Mouse (Mus musculus) liver, embryonic 13.5 days (tissue): ENCODE measurements around the gene B4galt2. TPM values are rescaled to one million over a fixed set of nuclear protein-coding genes. Genes with fewer than 3 reads are reported as not detected.

Experiments used
- ATAC-seq: fragments of 200-750 bp; cut with Nextera tagmentation; 2 replicates; pipeline ENCODE4 v1.8.0; 2017; ENCODE audit warnings: low read depth, mild to moderate bottlenecking, moderate number of reproducible peaks, moderate library complexity
- DNase-seq: peaks from one replicate; pipeline ENCODE4 v3.0.0; 2022
- H3K27ac ChIP-seq: fragments of 300-500 bp; sonication (generic); 2 replicates; pipeline ENCODE4 v1.5.1; 2015; ENCODE audit warnings: moderate library complexity, mild to moderate bottlenecking, inconsistent platforms
- H3K27me3 ChIP-seq: fragments of 300-500 bp; sonication (generic); 2 replicates; pipeline ENCODE4 v1.6.1; 2015; ENCODE audit warnings: mild to moderate bottlenecking, inconsistent platforms
- H3K36me3 ChIP-seq: fragments of 300-500 bp; sonication (generic); 2 replicates; pipeline ENCODE4 v1.6.1; 2015; ENCODE audit warnings: mild to moderate bottlenecking, inconsistent platforms
- H3K4me1 ChIP-seq: fragments of 300-500 bp; sonication (generic); replicated peaks from 2 replicates; pipeline ENCODE4 v1.6.1; 2015; ENCODE audit warnings: inconsistent platforms
- H3K4me2 ChIP-seq: fragments of 300-500 bp; sonication (generic); 2 replicates; pipeline ENCODE4 v1.6.1; 2015; ENCODE audit warnings: inconsistent platforms, mild to moderate bottlenecking, moderate library complexity
- H3K4me3 ChIP-seq: fragments of 300-500 bp; sonication (generic); replicated peaks from 2 replicates; pipeline ENCODE4 v1.5.1; 2015; ENCODE audit warnings: mild to moderate bottlenecking, inconsistent platforms
- H3K9ac ChIP-seq: fragments of 300-500 bp; sonication (generic); 2 replicates; pipeline ENCODE4 v1.6.1; 2015; ENCODE audit warnings: mild to moderate bottlenecking, inconsistent platforms
- H3K9me3 ChIP-seq: fragments of 300-500 bp; sonication (generic); replicated peaks from 2 replicates; pipeline ENCODE4 v1.6.1; 2016; ENCODE audit warnings: inconsistent platforms
- WGBS: fragments of 180-500 bp; shearing (Covaris S2); methylation state at CpG from one replicate; pipeline ENCODE4 v1.1.7; 2015; ENCODE audit not compliant: insufficient replicate concordance; 5-methylcytosine and 5-hydroxymethylcytosine counted together
- polyA plus RNA-seq: library from polyadenylated mRNA; unstranded; fragments of >200 nt; fragmentation: Nextera tagmentation; extraction: Ambion mirVana; gene quantifications from 2 replicates; pipeline ENCODE4 v1.2.1, GENCODE M21; 2015

The B4galt2 gene
- polyA plus RNA-seq, 1 experiment from 2014 or later = 1.9 TPM

DNA sequence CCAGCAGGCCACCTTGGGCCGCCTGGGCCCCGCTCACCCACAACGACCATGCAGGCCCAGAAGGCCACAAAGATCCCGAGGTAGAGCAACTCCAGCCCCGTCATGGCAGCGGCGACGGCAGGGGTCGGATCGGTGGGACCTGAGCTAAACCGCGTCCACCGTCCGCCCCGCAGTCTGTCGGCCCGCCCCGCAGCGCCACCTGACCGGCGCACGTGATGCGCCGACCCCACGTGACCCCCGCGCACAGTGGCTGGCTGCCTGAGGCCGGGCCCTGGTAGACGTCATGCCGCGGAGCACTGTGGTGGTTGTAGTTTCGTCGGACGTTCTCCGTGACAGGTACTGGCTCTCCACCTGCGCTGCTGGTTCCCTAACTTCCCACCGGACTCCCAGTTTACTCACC, 3.8 kb upstream of the B4galt2 start, which contains the start of gene Atp6v0b:
Gene Atp6v0b (minus strand): TSS at position 201 of the 400 bp plus-strand sequence.
- Histone ChIP-seq H3K36me3 (peaks cover 44% of the 10 kb centered on the region), H3K4me2 (peak within 1 kb of the TSS; percentile 88), H3K9ac (peak within 1 kb of the TSS; percentile 97), H3K27me3 (peaks cover 24% of the 10 kb centered on the region), H3K4me3 (peak within 1 kb of the TSS; percentile 91), H3K4me1 (peaks cover 63% of the 10 kb centered on the region), H3K9me3 (no peaks in the 10 kb centered on the region), H3K27ac (peak within 1 kb of the TSS; percentile 89)
- peak; percentile 87 for ATAC-seq
- under 1% methylated on average over 37 of the region's 37 CpGs for WGBS
- DNase-seq = peak; percentile 91

DNA sequence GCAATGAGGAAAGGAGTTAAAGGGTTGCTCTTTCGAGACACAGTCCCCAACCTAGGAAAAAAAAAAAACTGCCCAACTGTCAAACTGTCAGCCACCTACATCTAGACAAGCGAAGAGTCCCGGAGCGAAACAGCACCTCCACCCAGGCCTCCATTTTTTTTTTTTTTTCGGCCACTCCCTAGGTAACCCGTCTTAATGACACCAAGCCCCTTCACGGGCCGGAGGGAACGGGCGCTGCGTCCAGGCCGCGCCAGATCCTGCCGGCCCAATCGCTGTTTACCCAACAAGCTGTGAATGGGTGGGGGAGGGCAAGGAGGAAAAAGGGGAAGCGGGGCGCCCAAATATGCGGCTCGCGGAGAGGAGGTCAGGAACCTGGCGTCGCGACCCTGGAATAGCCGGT, 3.4 kb upstream of the B4galt2 start:
- peaks cover 28% of the 10 kb centered on the region for H3K27me3 ChIP-seq
- ATAC-seq (peak; percentile 39), DNase-seq (peak; percentile 41)
- peak overlapping the region; percentile 89 for H3K27ac ChIP-seq
- peaks cover 62% of the 10 kb centered on the region for H3K4me1 ChIP-seq
- H3K9ac ChIP-seq = peak overlapping the region; percentile 97
- H3K4me2 ChIP-seq = peak overlapping the region; percentile 88
- no peaks in the 10 kb centered on the region for H3K9me3 ChIP-seq
- peak overlapping the region; percentile 91 for H3K4me3 ChIP-seq
- WGBS = under 1% methylated on average over 24 of the region's 24 CpGs
- peaks cover 44% of the 10 kb centered on the region for H3K36me3 ChIP-seq

DNA sequence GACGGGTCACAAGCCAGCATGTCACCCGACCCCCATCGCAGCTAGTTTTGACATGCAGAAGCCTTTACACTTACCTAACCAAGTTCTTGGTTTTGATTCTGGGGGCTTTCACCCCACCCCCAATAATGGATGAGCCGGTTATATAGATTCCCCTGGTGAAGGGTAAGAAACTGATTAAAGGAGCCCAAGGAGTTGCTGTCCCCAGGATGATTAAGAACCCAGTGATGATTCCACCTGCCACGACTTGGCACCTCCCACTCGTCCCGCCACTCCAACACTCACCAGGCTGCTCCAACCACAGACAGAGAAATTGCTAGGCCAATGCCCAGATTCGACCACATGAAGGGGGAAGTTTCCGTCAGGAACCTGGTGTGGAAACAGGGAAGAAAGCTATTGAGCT, 2.7 kb upstream of the B4galt2 start:
- DNase-seq (no peak), ATAC-seq (no peak)
- H3K4me3 ChIP-seq = peak overlapping the region; percentile 91
- H3K9ac ChIP-seq = peak overlapping the region; percentile 97
- peaks cover 35% of the 10 kb centered on the region for H3K27me3 ChIP-seq
- peaks cover 57% of the 10 kb centered on the region for H3K4me1 ChIP-seq
- WGBS = 70% methylated on average over 9 of the region's 9 CpGs
- peak overlapping the region; percentile 89 for H3K27ac ChIP-seq
- peak overlapping the region; percentile 88 for H3K4me2 ChIP-seq
- H3K36me3 ChIP-seq = peaks cover 47% of the 10 kb centered on the region
- no peaks in the 10 kb centered on the region for H3K9me3 ChIP-seq

DNA sequence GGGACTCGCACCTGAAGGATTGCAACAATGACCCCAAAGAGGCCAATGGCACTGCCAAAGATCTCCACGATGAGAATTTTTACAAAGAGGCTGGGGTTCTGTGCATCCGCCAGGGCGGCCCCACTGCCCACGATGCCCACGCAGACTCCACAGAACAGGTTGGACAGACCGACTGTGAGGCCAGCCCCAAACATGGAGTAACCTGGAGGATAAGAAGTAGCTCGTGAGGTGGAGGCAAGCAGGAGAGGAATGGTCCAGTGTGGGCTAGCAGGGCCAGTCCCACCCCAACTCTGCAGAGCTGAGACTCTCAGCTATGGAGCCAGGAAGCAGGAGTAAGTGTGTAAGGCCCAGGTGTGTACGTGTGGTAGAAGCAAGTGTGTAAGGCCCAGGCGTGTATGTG, 1.8 kb upstream of the B4galt2 start:
- peaks cover 44% of the 10 kb centered on the region for H3K27me3 ChIP-seq
- H3K9me3 ChIP-seq = no peaks in the 10 kb centered on the region
- H3K36me3 ChIP-seq = peaks cover 39% of the 10 kb centered on the region
- no peak overlapping the region for H3K27ac ChIP-seq
- ATAC-seq = no peak
- H3K4me1 ChIP-seq = peaks cover 49% of the 10 kb centered on the region
- peak overlapping the region; percentile 88; the same call in 1 of the 2 replicates for H3K4me2 ChIP-seq
- 89% methylated on average over 10 of the region's 10 CpGs for WGBS
- 0 out of 2 replicates have a peak overlapping the region, but pooled peaks have one; percentile 26 for H3K9ac ChIP-seq
- no peak overlapping the region; the same call in 1 of the 2 replicates for H3K4me3 ChIP-seq
- DNase-seq = no peak

DNA sequence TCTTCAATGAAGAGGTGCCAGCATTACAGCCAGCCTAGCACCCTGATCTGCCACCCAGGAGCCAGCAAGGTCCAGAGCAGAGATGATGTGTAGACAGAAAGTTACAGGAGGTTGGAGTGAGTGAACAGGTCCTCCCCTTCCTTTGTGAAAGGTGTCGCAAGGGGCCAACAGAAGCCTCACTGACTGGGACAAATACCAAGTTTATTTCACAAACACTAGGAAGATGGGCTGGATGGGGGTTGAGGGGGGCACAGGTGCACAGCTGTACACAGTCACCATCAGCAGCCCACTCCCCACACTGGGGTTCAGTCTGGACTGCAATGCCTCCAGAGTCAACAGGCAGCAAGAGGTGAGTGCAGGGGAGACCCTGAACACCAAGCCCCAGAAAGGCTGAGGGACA, 859 bp upstream of the B4galt2 start:
- peak overlapping the region; percentile 93 for H3K4me2 ChIP-seq

DNA sequence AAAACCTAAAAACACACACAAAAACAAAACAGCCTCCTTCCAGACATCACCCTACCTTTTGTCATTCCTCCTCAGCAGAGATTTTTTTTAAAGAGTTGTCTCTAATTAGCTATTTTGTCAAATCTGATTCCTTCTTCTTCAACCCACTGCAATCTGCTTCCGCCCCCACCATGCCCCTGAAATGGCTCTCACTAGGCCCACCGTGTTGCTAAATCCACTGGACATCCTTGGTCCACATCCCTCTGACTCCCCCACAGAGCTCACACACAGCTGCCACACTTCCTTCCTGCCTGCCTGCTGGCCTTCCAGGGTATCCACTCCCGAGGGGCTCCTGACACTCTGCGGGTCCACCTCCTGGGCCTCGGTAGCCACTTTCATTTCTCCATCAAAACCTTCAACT, 4.6 kb downstream of the B4galt2 start:
- H3K36me3 ChIP-seq = peaks cover 6% of the 10 kb centered on the region; the same call in 1 of the 2 replicates

More for the DNA sequence above, 859 bp upstream of the B4galt2 start:
- peaks cover 29% of the 10 kb centered on the region for H3K36me3 ChIP-seq
- 0 out of 2 replicates have a peak overlapping the region, but pooled peaks have one; percentile 9 for H3K9ac ChIP-seq
- H3K27me3 ChIP-seq = peaks cover 45% of the 10 kb centered on the region
- H3K4me1 ChIP-seq = peaks cover 49% of the 10 kb centered on the region
- peak overlapping the region; percentile 66 for H3K4me3 ChIP-seq
- no peak for DNase-seq
- WGBS = 94% methylated on average over 1 of the region's 1 CpGs
- H3K27ac ChIP-seq = no peak overlapping the region
- no peaks in the 10 kb centered on the region for H3K9me3 ChIP-seq
- no peak for ATAC-seq

DNA sequence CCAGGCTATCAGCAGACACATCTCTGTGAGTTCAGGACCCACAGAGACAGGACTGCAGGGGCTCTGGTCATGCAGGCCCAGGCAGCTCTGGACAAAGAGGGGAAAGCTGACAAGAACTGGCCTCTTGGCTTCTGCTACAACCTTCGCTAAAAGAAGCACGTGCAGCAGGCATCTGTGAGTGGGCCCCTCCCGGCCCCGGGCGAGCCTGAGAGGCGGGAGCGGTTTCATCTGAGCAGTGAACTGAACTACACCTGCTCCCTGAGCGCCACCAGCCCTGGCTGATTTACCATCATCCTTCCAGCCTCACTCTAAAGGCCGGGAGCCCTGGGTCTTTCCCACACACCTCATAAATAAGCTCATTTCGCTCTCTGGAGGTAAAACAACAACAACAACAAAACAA, 5.0 kb downstream of the B4galt2 start:
- WGBS = 66% methylated on average over 10 of the region's 10 CpGs

More for the DNA sequence above, 4.6 kb downstream of the B4galt2 start:
- Histone ChIP-seq H3K27me3 (peaks cover 37% of the 10 kb centered on the region), H3K4me2 (no peak overlapping the region), H3K27ac (no peak overlapping the region), H3K4me3 (no peak overlapping the region), H3K9ac (no peak overlapping the region), H3K4me1 (peaks cover 13% of the 10 kb centered on the region), H3K9me3 (no peaks in the 10 kb centered on the region)
- WGBS = 58% methylated on average over 5 of the region's 5 CpGs
- DNase-seq = no peak
- ATAC-seq = no peak

DNA sequence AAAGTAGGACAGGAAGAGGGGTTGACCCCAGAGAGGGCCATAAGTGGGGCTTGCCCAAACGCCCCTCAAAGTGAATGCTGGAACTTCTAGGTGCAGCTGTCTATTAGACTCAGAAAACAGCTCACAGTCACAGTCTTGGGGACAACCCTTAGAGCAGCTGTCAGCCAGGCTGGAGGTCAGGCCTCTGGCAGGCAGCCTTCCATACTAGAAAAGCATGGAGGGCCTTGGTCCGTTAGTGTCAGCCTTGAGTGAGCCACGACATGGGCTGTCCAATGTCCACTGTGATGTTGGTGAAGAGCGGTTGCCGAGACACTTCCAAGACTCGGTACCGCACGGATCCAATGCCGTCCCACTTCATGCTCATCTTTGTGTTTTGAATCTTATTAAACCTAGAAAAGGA, 9.7 kb downstream of the B4galt2 start:
- H3K9me3 ChIP-seq = no peaks in the 10 kb centered on the region
- DNase-seq (no peak), ATAC-seq (no peak)
- peaks cover 24% of the 10 kb centered on the region for H3K36me3 ChIP-seq
- H3K4me2 ChIP-seq = no peak overlapping the region
- H3K27ac ChIP-seq = no peak overlapping the region
- no peaks in the 10 kb centered on the region; the same call in 1 of the 2 replicates for H3K27me3 ChIP-seq
- 86% methylated on average over 9 of the region's 9 CpGs for WGBS
- H3K4me1 ChIP-seq = peaks cover 48% of the 10 kb centered on the region
- H3K4me3 ChIP-seq = no peak overlapping the region
- no peak overlapping the region for H3K9ac ChIP-seq

More for the DNA sequence above, 5.0 kb downstream of the B4galt2 start:
- H3K27ac ChIP-seq = no peak overlapping the region
- H3K4me2 ChIP-seq = no peak overlapping the region
- H3K27me3 ChIP-seq = peaks cover 33% of the 10 kb centered on the region
- H3K36me3 ChIP-seq = 0 out of 2 replicates have a peak, but pooled peaks cover 6% of the 10 kb centered on the region
- H3K4me3 ChIP-seq = no peak overlapping the region
- H3K9ac ChIP-seq = no peak overlapping the region
- no peak for ATAC-seq
- peaks cover 10% of the 10 kb centered on the region for H3K4me1 ChIP-seq
- H3K9me3 ChIP-seq = no peaks in the 10 kb centered on the region
- DNase-seq = no peak

DNA sequence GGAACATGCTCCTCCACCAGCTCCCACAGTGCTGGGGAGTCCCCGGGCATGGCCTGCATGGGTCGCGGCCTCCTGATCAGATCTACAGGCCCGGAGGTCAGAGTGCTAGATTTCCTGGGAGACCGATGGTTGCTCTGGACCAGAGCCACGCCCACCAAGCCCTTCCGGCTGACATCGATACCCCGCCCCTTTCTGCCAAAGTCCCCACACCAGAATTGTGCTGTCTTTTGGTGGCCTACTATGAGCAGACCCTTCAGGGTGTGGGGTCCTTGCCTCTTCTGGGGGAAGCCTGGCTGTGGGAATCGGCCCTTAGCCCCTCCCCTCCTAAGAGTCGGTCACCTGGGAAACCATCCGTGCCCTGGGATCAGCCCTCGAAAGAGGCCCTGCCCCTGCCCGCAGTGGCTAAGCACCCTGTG, 10.8 kb downstream of the B4galt2 start, which contains the start of gene Ccdc24:
Gene Ccdc24 (minus strand): TSS at position 87 of the 416 bp plus-strand sequence.
- H3K4me3 ChIP-seq = peak within 1 kb of the TSS; percentile 43
- peak; percentile 52 for ATAC-seq
- peaks cover 59% of the 10 kb centered on the region for H3K4me1 ChIP-seq

DNA sequence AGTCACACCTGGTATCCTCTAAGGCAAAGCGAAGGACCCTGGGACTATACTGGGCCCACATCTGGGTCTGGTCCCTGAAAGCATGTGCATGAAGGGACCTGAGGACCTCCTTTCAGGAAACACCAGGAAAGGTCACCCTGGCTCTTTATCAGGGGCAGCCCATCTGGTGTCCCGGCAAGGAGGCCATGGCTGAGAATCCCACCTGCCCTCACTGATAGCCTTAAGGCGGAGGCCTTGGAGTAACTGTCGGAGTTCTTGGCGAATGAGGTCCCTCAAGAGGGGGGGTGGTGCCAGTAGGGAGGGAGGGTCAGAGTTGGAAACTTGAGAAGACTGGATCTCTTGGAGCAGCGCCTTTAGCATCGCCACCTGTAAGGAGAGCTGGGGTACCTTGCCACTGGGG, 11.5 kb downstream of the B4galt2 start:
- Histone ChIP-seq H3K9ac (peak overlapping the region; percentile 56), H3K27ac (peak overlapping the region; percentile 80), H3K4me2 (peak overlapping the region; percentile 65), H3K36me3 (peaks cover 43% of the 10 kb centered on the region), H3K9me3 (no peaks in the 10 kb centered on the region), H3K4me1 (peaks cover 66% of the 10 kb centered on the region), H3K4me3 (peak overlapping the region; percentile 43), H3K27me3 (peaks cover 9% of the 10 kb centered on the region)
- 40% methylated on average over 7 of the region's 7 CpGs for WGBS
- DNase-seq (peak; percentile 70), ATAC-seq (peak; percentile 58)

More for the DNA sequence above, 10.8 kb downstream of the B4galt2 start, which contains the start of gene Ccdc24:
- H3K27ac ChIP-seq = peak within 1 kb of the TSS; percentile 80
- DNase-seq = peak; percentile 57
- H3K9me3 ChIP-seq = no peaks in the 10 kb centered on the region
- WGBS = 17% methylated on average over 14 of the region's 14 CpGs
- peaks cover 36% of the 10 kb centered on the region for H3K36me3 ChIP-seq
- peak within 1 kb of the TSS; percentile 56 for H3K9ac ChIP-seq
- peaks cover 6% of the 10 kb centered on the region for H3K27me3 ChIP-seq
- H3K4me2 ChIP-seq = peak within 1 kb of the TSS; percentile 65

DNA sequence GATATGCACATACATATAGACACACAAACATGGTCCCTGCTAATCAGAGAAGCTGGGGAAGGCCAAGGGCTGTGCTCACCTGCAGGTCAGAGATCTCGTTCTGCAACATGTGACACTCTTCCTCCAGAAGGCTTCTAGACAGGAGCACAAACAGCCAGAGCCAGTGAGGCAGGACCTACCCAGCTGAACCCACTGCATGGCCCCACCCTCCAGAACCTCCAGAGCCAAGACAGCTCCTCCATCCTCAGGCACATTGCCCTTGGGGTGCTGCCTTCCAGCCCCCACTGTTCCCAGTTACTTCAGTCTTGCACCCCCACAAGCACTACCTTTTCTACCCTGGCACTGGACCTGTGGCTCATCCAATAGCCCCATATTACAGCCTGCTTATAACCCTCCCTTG, 12.8 kb downstream of the B4galt2 start:
- Histone ChIP-seq H3K36me3 (peaks cover 52% of the 10 kb centered on the region), H3K27ac (peak overlapping the region; percentile 80), H3K4me3 (no peak overlapping the region), H3K9me3 (no peaks in the 10 kb centered on the region), H3K4me1 (peaks cover 80% of the 10 kb centered on the region), H3K4me2 (no peak overlapping the region), H3K9ac (peak overlapping the region; percentile 56; the same call in 1 of the 2 replicates), H3K27me3 (peaks cover 9% of the 10 kb centered on the region)
- peak; percentile 38 for ATAC-seq
- DNase-seq = peak; percentile 39
- 45% methylated on average over 1 of the region's 1 CpGs for WGBS

DNA sequence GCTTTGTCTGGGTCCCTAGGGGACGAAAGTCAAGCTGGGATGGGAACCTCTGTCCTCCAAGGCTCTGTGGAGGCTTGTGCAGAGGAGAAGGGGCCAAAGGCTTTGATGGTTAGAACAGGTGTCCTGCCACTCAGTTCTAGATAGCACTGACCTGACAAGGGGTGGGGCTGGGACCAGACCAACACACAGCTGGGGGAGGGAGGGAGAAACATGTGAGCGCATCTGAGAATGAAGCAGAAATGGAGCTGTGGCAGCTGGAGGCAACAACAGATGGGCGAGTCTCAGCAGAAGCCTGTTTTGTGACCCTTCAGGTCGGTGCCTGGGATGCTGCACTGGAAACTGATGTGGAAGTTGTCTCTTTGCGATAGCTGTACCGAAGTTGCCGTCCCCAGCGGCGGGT, 14.0 kb downstream of the B4galt2 start:
- H3K9me3 ChIP-seq = no peaks in the 10 kb centered on the region
- peaks cover 64% of the 10 kb centered on the region for H3K36me3 ChIP-seq
- DNase-seq = no peak
- H3K27me3 ChIP-seq = peaks cover 9% of the 10 kb centered on the region
- 72% methylated on average over 9 of the region's 9 CpGs for WGBS
- H3K4me1 ChIP-seq = peaks cover 81% of the 10 kb centered on the region
- no peak overlapping the region for H3K9ac ChIP-seq
- H3K4me2 ChIP-seq = no peak overlapping the region
- no peak for ATAC-seq
- H3K4me3 ChIP-seq = no peak overlapping the region
- H3K27ac ChIP-seq = peak overlapping the region; percentile 80
